Mouse (Mus musculus) embryonic fibroblast, embryonic 13.5 days (primary cell): Measurements from ENCODE around the gene Glrp1.

Source experiments
- CTCF ChIP-seq: IDR thresholded peaks from 2 replicates; pipeline ENCODE4 v1.5.1; 2011; ENCODE audit warnings: mild to moderate bottlenecking, control low read depth, low read length, moderate library complexity, borderline replicate concordance; ENCODE audit not compliant: insufficient read depth
- POLR2A ChIP-seq: IDR thresholded peaks from 2 replicates; pipeline ENCODE4 v1.6.1; 2011; ENCODE audit warnings: low read depth, mild to moderate bottlenecking, control low read depth, low read length, moderate library complexity

GRCm38 (mm10) chr1:88505697-88506096 lies 4.2 kb downstream of the Glrp1 start:
- TF ChIP-seq CTCF (no peak), POLR2A (no peak)
